Mouse (Mus musculus) heart, embryonic 16.5 days (tissue): ENCODE measurements around the gene Gm28043. TPM values are rescaled to one million over a fixed set of nuclear protein-coding genes. Genes with fewer than 3 reads are reported as not detected.

Experiments used
- ATAC-seq: fragments of 200-750 bp; cut with Nextera tagmentation; replicated peaks from 2 replicates; pipeline ENCODE4 v1.8.0; 2017; ENCODE audit warnings: moderate number of reproducible peaks; ENCODE audit not compliant: insufficient read depth, low FRiP score; ENCODE audit errors: extremely low read depth
- H3K27ac ChIP-seq: fragments of 300-500 bp; sonication (generic); 2 replicates; pipeline ENCODE4 v1.5.1; 2014; ENCODE audit warnings: mild to moderate bottlenecking, low read length, control low read depth, moderate library complexity
- H3K27me3 ChIP-seq: fragments of 300-500 bp; sonication (generic); 2 replicates; pipeline ENCODE4 v1.6.1; 2014; ENCODE audit warnings: low read length, mixed read lengths; ENCODE audit not compliant: control insufficient read depth, insufficient read depth
- H3K36me3 ChIP-seq: fragments of 300-500 bp; sonication (generic); 2 replicates; pipeline ENCODE4 v1.6.1; 2014; ENCODE audit not compliant: control insufficient read depth, insufficient read depth
- H3K4me1 ChIP-seq: fragments of 300-500 bp; sonication (generic); 2 replicates; pipeline ENCODE4 v1.6.1; 2014; ENCODE audit warnings: low read length, mixed read lengths; ENCODE audit not compliant: control insufficient read depth, insufficient read depth
- H3K4me2 ChIP-seq: fragments of 300-500 bp; sonication (generic); 2 replicates; pipeline ENCODE4 v1.6.1; 2014; ENCODE audit warnings: low read depth, mild to moderate bottlenecking, control low read depth, low read length
- H3K4me3 ChIP-seq: fragments of 300-500 bp; sonication (generic); 2 replicates; pipeline ENCODE4 v1.5.1; 2014; ENCODE audit warnings: mild to moderate bottlenecking, control low read depth, low read length
- H3K9ac ChIP-seq: fragments of 300-500 bp; sonication (generic); 2 replicates; pipeline ENCODE4 v1.6.1; 2014; ENCODE audit warnings: low read length, control low read depth
- H3K9me3 ChIP-seq: fragments of 300-500 bp; sonication (generic); replicated peaks from 2 replicates; pipeline ENCODE4 v1.6.1; 2016; ENCODE audit warnings: low read length; ENCODE audit not compliant: control insufficient read depth
- WGBS: fragments of 180-500 bp; shearing (Covaris S2); extraction: QIAGEN DNeasy Blood & Tissue Kit; methylation state at CpG from one replicate; pipeline ENCODE4 v1.1.7; 2014; 5-methylcytosine and 5-hydroxymethylcytosine counted together
- microRNA-seq: library from miRNA; unstranded; fragments of <30 nt; microRNA quantifications from one replicate; pipeline ENCODE4, GENCODE M21; 2017
- polyA plus RNA-seq: library from polyadenylated mRNA; unstranded; fragments of >200 nt; fragmentation: Nextera tagmentation; extraction: Ambion mirVana; gene quantifications from 2 replicates; pipeline ENCODE4 v1.2.1, GENCODE M21; 2015

Gene Gm28043
- polyA plus RNA-seq, 1 experiment from 2014 or later: 2.1 TPM

DNA sequence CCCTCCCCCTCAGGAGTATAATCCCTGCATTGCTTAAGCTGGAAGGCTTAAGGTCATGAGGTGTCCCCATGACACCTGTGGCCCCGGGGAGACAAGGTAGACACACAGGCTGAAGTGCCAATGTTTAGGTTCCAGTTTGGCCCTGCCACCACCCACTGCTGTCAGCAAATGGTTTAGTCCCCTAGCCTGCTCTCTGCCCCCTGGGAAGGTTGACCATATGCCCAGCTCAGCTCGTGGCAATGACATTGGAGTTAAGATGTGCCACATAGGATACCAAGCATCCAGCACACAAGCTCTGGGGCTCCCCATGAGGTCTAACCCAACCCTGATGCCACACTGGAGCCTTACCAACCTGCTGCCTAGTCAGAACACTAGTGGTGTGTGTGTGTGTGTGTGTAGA is 117.8 kb downstream of the Gm28043 start:
- Histone ChIP-seq H3K4me2 (no peak overlapping the region), H3K36me3 (no peaks in the 10 kb centered on the region), H3K4me3 (no peak overlapping the region), H3K9me3 (no peaks in the 10 kb centered on the region), H3K4me1 (peaks cover 12% of the 10 kb centered on the region), H3K27me3 (no peaks in the 10 kb centered on the region), H3K27ac (no peak overlapping the region), H3K9ac (no peak overlapping the region)
- 75% methylated on average over 2 of the region's 2 CpGs for WGBS
- ATAC-seq: no peak

DNA sequence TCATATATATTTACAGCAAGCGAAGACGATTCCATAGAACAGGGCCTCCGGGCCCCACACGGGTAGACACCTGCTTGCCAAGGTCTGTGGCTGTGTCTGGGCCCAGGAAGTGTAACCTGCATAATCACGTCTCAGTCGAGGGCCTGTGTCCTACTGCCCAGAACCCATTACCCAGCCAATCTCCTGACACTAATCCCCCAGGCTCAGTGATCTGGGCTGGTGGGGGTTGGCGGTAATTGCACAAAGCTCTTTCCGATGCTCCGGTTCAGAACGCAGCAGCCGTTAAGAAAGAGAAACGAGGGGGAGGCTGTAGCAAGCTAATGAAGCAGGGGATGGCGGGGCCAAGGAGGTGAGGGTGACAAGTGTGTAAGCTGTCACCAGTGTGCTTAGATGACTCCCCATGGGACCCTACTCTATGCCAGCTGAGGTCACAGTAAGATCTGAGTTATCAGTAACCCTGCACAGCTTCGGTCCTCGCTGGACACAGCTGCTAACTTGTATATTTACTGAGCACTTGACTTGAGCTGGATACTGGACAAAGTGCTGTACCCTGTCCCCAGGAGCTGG is 121.9 kb downstream of the Gm28043 start:
- 33% methylated on average over 15 of the region's 15 CpGs for WGBS
- H3K4me2 ChIP-seq: no peak overlapping the region
- H3K36me3 ChIP-seq: no peaks in the 10 kb centered on the region
- no peak for ATAC-seq
- H3K9ac ChIP-seq: no peak overlapping the region; the same call in 1 of the 2 replicates
- H3K9me3 ChIP-seq: no peaks in the 10 kb centered on the region
- peak overlapping the region; percentile 16; the same call in 1 of the 2 replicates for H3K27ac ChIP-seq
- no peak overlapping the region for H3K4me3 ChIP-seq
- no peaks in the 10 kb centered on the region for H3K27me3 ChIP-seq
- peaks cover 16% of the 10 kb centered on the region for H3K4me1 ChIP-seq

DNA sequence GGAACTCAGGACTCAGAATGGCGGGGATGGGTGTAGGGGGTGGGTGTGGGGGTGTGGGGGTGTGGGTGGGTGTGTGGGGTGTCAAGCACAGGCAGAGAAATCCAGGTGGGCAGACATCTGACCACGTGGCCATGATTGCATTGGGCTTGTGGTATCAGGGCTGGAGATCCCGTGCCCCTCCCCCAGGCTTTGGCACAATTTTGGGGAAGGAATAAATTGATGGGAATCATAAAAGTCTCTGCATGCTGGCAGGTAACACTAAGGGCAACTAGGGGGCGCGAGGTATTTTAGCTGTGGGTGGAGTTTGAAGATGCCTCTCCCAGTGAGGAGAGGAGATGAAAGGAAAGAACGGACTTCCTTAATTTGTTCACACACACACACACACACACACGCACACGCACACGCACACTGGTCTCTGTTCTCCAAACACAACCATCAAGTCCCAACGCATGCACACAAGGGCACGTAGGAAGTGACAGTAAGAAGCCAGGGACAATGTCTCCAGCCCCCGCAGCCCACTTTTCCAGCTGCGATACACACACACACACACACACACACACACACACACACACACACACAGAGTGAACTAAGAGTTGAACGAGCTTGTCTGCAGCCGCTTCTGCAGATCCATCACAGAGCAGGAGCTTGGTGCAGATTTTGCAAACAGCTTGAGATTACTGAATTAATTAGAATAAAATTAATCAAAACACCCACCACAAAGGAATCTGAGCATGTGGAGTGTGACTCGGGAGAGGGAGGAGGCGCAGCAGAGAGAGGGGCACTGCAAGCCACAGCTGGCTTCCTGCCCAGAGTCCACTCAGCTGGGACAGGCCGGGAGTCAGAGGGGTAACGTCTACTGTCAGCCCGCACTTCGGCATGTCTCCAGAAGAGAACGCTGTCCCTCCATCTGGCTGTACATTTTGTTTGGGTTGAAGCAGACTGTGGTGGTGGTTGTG is 123.5 kb downstream of the Gm28043 start:
- peak; percentile 88 for ATAC-seq
- Histone ChIP-seq H3K4me1 (peaks cover 21% of the 10 kb centered on the region), H3K27me3 (no peaks in the 10 kb centered on the region), H3K36me3 (no peaks in the 10 kb centered on the region), H3K9ac (peak overlapping the region; percentile 34; the same call in 1 of the 2 replicates), H3K27ac (peak overlapping the region; percentile 70), H3K4me2 (peak overlapping the region; percentile 56), H3K9me3 (no peaks in the 10 kb centered on the region), H3K4me3 (0 out of 2 replicates have a peak overlapping the region, but pooled peaks have one; percentile 12)
- WGBS: 25% methylated on average over 22 of the region's 22 CpGs

DNA sequence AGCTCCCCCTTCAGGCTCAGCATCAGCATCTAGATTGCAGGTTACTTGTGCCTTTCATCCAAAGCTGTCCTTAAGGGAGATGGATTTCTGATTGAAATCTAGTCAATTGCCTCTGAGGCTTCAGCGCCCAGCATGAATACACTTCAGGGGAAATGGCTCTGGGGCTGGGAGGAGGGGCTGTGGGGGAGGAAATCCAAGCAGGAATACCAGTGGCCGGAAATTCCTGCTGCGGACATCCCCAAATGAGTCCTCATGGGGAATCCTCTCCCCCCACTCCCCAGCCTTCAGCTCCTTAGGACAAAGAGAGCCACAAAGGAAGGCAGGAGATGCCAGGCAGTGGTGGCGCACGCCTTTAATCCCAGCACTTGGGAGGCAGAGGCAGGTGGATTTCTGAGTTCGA is 132.8 kb downstream of the Gm28043 start:
- ATAC-seq: no peak
- Histone ChIP-seq H3K36me3 (no peaks in the 10 kb centered on the region), H3K27me3 (no peaks in the 10 kb centered on the region; the same call in none of the 2 replicates), H3K4me1 (peaks cover 12% of the 10 kb centered on the region), H3K27ac (no peak overlapping the region), H3K4me2 (no peak overlapping the region), H3K9me3 (no peaks in the 10 kb centered on the region), H3K9ac (no peak overlapping the region), H3K4me3 (no peak overlapping the region)
- WGBS: 78% methylated on average over 6 of the region's 6 CpGs

Small RNA genes lying within 50 kb of the gene (microRNA-seq; reads per million reads assigned to microRNA genes)
- gene Mir7667: not detected

Other genes with a start within 250 kb of the Gm28043 start
- 14.4 and 15.7 TPM in 2 replicates for gene Pim1, start 124.1 kb upstream of the Gm28043 start, polyA plus RNA-seq
- not detected in 2 replicates for gene Gm17657, start 65.2 kb upstream of the Gm28043 start, polyA plus RNA-seq
- gene Tbc1d22b, start 65.1 kb upstream of the Gm28043 start, polyA plus RNA-seq: 9.1 and 9.9 TPM in 2 replicates
- 0.85 and 1.3 TPM in 2 replicates for gene Tmem217, start 62.5 kb upstream of the Gm28043 start, polyA plus RNA-seq
- gene Rnf8, start 86 bp upstream of the Gm28043 start, polyA plus RNA-seq: 55.4 and 60.0 TPM in 2 replicates
- 81.7 and 90.5 TPM in 2 replicates for gene Cmtr1, start 45.7 kb downstream of the Gm28043 start, polyA plus RNA-seq
- 11.7 and 12.5 TPM in 2 replicates for gene Ccdc167, start 102.2 kb downstream of the Gm28043 start, polyA plus RNA-seq